Mouse (Mus musculus) right cerebral cortex, adult 18-20 months (tissue): ENCODE data around the gene Tbl3.
A peak's percentile ranks its signal among the peaks of the same experiment; 100 is the strongest.
"Not testable (repeated sequence)": the region's sequence is repeated elsewhere in the genome, so short reads cannot be mapped to it uniquely, and the experiment has no call there.

Source experiments
- DNase-seq: peaks from one replicate; pipeline ENCODE4 v3.0.0; 2022; ENCODE audit warnings: mixed read lengths

Tbl3 gene

DNA sequence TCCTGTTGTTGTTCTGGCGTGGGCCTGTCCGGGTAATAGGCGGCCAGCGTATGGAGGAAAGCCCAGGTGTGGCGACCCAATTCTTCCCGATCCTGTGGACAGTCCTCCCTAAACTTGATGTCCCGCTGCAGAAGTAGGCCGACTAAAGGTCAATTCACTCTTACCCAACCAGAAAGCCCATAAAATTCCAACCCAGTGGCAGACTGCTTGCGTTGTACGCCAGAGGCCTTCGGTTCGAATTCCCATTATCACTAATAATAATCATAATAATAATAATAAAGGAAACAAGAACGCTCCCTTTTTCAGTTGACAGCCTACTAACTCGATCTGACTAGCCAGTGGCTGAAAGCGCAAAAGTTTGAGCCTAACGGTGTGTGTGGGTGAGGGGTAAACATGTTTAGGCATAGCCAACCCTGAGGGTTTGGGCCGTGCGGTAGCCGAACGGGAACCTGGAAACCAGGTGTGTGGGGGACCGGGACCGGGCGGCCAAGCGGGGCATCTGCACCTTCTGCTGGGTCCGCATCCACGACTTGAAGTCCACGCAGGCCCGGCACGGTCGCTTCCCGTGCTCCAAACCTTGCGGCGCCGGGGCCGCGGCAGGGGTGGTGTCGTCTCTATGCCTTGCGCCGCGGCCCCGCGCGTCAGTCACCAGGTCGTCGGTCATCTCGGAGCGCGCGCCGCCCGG lies 12.0 kb downstream of the Tbl3 start:
- no peak for DNase-seq

DNA sequence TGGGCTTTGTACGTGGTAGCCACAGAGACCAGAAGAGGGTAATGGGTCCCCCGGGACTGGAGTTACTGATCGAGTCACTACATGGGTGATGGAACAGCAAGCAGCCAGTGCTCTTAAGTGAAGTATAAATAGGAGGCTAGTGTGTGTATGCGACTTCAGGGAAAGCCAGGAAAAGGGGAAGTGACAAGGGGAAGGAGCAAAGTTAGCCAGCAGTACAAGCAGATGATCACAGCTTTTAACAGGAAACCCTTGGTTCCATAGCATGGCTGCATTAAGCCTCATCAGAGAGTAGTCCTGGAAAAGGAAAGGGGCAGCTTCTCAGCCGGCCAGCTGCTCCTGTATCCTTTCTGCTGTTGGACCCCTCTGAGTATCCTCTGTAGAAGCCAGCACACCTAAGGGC lies 15.1 kb downstream of the Tbl3 start:
- DNase-seq: no peak

DNA sequence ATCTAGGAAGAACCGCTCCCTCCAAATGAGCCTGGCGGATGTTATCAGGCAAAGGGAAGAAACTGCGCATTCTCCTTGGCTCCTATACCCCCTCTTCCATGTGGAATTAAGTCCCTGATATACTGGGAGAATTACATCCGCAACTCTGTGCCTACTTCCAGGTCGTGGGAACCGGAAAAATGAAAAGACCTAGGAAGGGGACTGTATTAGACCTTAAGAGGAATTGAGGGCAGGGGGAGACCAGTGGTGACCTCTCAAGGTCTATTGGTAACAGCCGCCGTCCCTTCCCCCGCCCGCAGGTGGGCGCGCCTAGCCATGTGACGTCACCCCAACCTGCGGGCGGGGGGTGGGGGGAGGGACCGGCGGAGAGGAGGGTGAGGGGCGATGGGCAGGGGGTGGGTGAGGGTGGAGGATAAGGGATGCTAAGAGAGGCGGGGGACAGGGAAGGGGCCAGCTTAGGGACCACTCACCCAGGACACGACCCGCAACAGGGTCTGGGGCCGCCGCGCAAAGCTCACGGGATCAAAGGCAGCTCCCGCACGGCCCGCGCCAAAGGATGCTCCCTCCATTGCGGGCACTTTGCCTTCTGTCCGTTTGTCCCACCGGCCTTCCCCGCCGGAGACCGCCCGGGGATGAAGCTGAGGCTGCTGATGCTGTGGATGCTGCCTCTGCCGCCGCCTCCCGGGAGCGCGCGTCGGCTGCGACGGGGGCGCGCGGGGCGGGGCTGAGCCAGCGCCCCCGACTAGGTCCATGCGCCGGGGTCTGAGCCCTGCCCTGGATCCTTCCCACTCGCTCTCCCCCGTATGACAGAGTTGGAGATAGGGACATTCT lies 18.0 kb downstream of the Tbl3 start, which contains the start of gene Syngr3:
Gene Syngr3, minus strand, starts transcription at position 705 of the 831 bp plus-strand sequence.
- peak; percentile 52 for DNase-seq

DNA sequence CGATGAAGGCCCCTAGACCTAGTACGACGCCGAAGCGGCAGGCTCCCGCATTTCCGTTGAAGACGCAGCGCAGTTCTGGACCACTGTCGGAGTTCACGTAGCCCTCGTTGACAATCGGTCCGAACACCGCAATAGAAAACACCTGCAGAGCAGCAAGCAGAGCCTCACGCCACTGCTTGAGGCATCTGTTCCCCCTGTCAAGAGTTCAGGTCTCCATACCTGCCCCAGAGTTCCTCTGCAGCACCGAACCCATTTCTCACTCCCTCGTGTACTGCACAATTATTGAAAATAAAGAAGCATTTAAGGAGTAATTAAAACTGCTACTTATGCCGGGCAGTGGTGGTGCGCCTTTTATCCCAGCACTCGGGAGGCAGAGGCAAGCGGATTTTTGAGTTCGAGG lies 19.9 kb downstream of the Tbl3 start:
- DNase-seq: no peak

DNA sequence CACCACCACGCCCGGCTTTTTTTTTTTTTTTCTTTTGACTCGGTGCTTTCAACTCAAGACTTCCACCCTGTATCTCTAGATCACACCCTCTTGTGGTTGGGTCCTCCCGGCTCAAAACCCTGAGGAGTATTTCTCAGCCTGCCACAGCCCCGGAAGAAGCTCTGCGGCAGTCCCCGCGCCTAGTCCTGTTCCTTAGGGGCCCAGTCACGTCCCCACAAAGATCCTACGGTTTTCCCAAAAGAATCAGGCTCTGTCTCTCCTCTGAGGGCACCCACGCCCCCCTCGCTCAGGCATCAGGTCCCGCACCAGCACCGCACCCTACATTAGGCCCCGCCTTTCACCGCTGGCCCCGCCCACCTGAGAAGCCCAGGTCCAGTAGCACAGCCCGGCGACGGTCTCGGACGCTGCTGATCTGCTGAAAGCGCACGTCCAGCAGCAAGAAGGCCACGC lies 20.3 kb downstream of the Tbl3 start:
- peak; percentile 37 for DNase-seq

DNA sequence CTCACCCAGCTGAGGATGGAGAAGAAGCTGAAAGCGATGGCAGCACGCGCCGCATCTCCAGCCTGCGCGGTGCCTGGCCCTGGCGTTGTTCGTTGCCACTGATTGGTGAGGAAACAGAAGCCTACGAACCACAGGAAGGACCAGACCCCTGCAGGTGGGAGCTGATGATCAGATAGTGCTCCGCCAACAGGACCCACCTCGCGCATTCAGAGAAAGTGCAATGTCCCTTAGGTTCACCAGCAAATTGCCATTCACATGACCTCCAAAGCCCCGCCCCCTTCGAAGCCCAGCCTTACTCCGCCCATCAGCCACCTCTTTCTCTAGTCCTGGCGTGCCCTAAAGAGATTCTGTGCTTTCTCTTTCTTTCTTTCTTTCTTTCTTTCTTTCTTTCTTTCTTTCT lies 20.9 kb downstream of the Tbl3 start:
- no peak for DNase-seq

DNA sequence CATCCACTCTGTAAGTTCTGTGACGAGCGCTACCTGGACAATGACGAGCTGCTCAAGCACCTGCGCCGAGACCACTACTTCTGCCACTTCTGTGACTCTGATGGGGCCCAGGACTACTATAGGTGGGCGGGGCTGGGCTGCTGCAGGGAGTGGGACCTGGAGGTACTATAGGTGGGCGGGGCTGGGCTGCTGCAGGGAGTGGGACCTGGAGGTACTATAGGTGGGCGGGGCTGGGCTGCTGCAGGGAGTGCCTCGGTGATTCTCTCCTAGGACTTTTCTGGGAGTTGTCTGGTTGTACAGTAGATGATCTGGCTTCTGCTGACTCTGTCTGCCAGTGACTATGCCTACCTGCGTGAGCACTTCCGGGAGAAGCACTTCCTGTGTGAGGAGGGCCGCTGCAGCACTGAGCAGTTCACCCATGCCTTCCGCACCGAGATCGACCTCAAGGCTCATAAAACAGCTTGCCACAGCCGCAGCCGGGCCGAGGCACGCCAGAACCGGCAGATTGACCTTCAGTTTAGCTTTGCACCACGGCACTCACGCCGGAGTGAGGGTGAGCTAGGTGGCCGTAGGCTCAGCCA lies 29.9 kb downstream of the Tbl3 start:
- DNase-seq: no peak

DNA sequence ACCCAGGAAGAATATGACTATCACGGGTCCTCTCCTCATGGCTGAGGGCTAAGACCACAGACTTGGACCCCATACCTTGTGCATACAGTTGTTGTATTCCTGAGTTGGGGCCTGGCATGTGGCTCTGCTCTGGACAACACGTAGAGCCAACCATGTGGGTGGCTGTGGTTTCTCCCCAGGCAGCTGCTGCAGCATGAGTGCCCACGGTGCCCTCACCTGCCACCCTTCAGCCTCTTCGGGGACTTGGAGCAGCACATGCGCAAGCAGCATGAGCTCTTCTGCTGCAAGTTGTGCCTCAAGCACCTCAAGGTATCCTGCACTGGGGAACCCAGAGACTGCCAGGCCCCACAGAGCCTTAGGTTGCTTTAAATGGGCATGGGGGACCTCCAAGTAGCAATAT lies 30.6 kb downstream of the Tbl3 start:
- DNase-seq: no peak

DNA sequence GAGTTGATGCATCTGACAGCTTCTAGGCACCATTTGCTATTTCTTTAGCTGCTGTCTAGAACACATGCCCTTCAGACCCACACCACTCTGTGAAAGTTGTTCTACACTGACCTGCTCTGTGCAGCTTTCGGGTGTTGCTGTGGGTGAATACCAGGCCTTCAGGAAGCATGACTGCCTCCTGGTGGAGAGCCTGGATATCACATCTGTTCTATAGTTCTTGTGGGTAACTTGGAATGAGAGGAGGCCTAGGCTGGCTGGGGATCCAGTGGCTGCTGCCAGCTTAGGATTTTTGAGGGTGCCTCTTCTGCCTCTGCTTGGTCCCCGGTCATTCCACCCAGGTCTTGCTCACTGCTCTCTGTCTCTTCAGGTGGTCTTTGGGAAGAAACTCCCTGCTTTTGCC lies 31.3 kb downstream of the Tbl3 start:
- DNase-seq: peak; percentile 60

DNA sequence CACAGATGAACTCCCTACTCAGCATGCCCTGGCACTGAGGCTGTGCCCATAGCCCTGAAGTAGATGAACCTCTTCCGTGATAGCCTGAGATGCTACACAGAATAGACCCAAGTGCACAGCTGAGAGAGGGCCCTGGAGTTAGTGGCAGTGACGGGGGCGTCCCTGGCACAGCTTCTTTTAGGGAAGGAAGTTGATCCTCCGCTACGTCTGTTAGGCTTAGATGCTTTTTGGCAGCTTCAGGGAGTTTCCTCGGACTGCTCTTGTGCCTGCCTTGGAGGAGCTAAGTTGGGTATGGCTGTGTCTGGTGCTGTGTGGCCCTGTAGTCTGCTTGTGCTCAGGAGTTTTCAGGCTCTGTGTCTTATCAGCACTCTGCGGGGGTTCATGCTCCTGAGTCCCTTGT lies 33.2 kb downstream of the Tbl3 start:
- peak; percentile 81 for DNase-seq

DNA sequence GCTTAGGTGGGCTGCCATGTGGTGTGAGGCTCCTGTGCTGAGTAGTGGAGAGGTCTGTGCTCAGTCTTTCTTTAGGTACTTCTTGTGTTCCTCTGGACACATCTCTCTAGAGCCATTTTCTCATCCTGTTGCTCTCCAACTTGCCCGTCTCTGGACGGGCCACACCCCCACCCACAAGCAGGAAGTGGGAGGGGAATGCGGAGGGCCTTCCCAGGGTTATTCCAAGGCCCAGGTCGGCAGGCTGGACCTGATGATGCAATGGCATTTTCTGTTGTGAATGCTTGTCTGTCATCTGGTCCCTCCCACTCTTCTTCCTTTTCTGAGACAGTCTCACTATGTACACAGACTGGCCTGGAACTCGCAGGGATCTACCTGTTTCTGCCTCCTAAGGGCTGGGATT lies 35.3 kb downstream of the Tbl3 start:
- no peak for DNase-seq

DNA sequence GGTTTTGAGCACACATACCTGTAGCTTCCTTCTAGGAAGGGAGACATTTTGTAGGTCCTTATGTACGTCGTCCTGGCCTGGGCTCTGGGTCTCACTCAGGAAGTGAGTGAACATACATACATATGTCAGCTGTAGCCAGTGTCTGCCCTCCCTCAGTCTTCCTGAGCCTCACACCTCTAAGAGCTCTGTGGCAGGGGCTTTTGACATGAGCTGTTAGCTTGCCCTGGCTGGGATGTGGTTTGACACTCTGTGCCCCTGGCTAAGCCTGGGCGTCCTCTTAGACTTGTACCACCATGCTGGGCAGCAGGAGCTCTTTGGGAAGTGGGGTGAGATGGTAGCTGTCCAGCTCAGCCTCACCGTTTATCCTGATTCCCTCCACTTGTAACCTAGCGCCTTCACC lies 36.1 kb downstream of the Tbl3 start:
- no peak for DNase-seq

DNA sequence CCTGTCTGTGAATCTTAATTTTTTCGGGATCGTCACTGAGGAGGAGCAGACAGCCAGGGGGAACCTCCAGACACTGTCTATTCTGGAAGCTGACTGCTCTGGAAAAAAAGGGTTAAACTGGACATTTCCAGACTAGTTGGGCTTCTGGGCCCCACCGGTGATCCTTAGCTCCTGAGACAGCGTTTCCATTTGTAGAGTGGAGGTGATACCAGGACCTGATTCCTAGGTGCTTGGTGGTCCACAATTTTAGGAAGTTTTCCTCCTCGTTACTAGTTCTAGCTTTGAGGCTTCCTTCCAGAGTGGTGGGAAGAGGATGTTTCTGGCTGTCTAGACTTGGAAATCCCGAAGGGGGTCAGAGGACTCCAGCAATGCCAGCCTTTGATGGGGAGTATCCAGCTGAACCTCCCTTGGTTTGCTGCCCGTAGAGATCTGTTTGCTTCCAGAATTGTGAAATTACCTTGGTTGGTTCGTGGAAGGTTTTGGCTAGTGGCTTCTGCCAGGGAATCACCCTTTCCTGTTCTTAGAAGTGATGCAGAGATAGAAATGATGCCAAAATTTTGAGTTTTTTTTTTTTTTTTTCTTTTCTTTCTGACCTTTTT lies 37.1 kb downstream of the Tbl3 start:
- DNase-seq: no peak

DNA sequence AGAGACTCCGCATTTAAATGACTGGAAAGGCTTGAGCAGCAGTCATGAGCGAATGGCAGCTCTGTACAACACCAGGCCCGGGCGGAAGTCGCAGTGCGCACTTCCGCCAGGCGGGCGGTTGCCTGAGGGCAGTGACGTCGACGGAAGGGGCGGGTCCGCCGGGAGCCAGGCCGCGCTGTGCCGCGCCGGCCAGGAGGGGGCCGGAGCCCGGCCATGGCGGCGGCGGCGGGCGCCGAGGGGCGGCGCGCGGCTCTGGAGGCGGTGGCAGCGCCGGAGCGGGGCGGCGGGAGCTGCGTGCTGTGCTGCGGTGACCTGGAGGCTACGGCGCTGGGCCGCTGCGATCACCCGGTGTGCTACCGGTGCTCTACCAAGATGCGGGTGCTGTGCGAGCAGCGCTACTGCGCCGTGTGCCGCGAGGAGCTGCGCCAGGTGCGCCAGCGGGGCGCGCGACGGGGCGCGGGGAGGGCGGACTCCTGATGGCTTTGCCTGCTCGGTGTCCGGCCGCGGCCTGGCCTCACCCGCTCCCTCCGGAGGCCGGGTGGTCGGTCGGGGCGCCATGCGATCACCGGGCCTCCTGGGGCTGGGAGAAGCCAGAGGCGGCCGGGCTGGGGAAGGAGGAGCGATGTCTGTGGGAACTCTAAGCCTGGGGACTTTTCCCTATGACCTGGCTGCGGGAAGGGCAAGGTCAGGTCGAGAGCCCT lies 37.8 kb downstream of the Tbl3 start, which contains the start of gene Zfp598:
Gene Zfp598, plus strand, starts transcription at position 143 of the 701 bp plus-strand sequence.
- peak; percentile 96 for DNase-seq

DNA sequence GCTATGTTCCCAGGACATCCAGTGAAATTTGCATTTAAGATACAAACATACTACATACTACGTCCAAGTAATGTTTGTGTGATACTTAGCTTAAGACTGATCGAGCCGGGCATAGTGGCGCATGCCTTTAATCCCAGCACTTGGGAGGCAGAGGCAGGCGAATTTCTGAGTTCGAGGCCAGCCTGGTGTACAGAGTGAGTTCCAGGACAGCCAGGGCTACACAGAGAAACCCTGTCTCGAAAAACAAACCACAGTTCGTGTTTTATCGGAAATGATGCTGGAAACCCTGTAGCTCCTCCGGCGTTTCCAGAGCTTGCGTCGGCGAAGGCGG lies 38.3 kb downstream of the Tbl3 start:
- DNase-seq: not testable (repeated sequence)

DNA sequence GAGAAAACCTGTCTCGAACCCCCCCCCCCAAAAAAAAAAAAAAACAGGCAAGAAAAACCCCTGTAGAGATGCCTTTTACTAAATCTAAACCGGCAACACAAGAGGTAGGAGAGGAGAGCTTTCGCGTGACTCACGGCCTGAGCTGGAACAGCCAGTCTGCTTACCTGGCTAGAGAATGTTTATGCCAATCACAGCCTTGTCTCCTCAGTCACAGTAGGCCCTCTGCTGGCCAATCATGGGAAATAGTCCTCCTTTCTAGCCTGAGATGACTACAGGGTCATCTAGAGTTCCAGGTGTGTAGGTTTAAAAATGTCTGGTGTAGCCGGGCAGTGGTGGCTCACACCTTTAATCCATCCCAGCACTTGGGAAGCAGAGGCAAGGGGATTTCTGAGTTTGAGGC lies 40.0 kb downstream of the Tbl3 start:
- peak; percentile 60 for DNase-seq

DNA sequence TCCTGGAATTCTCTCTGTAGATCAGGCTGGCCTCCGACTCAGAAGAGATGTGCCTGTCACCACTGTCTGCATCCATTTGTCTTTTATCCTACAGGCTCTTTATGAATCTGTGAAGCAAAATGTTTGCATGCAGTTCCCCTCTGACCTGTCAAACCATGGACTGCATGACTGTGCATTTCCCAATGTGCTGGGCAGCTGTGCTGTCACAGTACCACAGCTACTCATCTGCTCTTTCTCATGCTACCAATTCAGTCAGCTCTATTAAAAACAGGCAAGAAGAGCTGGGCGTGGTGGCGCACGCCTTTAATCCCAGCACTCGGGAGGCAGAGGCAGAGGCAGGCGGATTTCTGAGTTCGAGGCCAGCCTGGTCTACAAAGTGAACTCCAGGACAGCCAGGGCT lies 40.4 kb downstream of the Tbl3 start:
- DNase-seq: not testable (repeated sequence)

DNA sequence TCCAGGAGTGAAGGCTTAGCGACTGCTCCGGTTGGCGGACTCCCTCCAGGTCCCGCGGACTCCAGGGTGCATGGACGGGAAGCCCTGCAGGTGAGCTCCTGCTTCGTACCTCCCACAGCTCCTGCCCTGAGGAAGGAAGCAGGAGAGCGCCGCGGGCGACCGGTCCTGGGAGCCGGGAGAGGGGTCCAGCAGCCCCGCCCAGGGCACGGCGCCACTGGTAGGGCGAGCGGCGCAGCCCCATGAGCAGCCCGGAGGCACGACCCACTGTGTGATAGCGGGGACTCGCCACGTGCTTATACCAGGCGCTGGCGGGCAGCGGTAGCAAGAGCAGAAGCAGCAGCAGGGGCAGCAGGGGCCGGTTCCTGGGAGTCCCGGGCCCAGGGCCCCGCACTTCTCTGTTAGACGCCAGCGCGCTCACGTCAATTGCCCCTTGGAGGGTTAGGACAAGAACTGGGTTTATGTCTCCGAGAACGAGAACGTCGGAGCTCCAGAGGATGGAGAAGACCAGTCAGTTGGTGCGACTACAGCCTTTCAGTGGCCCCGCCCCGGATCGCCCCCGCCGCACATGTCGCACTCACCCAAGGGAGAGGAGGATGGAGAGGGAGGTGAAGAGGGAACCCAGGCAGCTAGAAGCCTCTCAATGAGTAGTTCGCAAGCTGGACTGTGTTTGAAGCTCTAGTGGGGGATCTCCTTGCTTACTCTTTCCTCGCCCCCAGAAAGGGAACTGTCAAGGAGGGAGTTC lies 49.3 kb downstream of the Tbl3 start, which contains the start of gene Npw:
Gene Npw, minus strand, starts transcription at position 441 of the 742 bp plus-strand sequence.
- DNase-seq: no peak

DNA sequence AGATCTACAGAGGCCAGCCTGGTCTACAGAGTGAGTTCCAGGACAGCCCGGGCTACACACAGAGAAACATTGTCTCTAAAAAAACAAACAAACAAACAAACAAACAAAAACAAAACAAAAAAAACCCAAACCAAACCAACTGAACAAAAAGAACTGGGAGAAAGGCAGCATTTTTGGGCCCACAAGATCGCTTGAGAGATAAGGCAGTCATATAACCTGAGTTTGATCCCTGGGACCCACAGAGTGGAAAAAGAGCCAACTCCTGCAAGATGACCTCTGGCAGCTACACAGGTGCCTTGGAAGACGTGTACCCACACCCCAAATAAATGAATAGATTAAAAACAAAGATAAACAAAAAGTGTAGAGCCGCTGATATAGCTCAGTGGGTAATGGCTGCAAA lies 52.5 kb downstream of the Tbl3 start:
- DNase-seq: no peak

DNA sequence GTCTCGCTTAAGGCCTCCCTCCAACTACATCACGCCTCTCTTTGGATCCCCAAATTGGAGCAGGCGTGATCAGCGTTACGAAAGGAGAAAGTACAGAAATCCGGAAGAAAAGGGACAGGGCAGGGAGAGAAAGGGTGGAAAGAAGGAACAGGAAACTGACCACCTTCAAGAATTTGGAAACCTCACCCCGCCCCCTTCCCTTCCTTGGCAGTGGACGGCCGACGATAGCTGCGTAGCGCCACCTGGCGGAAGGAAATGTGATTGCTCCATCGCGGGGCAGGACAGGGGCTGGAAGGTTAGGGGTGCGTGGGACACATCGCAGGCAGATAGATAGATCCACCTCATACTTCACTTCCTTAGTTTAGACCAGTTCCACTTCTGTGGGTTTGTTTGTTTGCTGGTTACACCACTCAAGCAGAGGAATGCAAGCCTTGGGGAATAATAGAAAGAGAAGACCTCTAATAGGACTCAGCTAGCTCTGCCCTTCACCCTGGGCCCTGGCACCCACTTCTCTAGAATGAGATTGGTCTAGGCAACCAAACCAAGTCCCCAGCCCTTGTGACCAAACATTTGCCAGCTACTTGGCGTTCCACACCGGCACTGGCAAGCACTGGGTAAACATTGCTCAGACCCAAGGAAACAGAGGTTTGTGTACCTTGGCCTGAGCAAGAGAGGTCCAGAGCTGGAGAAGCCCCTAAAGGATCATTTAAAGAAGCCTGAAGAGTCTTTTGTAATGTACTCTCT lies 53.3 kb downstream of the Tbl3 start:
- DNase-seq: peak; percentile 50

DNA sequence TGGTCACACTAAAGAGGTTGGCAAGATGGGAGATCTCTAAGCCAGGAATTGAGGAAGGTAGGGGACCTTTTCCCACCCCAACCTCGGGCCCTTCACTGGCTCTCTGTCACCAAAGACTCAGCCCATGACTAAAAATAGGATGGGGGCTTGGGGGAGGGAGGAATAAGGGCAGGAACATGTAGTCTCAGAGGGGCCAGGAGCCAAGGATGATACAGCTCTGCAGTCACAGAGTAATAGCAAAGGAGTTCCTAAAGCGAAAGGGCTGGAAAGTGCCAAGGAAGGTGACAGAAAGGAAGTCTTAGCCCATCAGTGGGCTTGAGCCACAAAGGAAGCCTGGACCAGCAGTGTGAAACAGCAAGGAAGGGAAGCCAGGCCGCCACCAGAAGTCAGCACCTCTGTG lies 55.6 kb downstream of the Tbl3 start:
- DNase-seq: no peak
